In the genomic region with DNA sequence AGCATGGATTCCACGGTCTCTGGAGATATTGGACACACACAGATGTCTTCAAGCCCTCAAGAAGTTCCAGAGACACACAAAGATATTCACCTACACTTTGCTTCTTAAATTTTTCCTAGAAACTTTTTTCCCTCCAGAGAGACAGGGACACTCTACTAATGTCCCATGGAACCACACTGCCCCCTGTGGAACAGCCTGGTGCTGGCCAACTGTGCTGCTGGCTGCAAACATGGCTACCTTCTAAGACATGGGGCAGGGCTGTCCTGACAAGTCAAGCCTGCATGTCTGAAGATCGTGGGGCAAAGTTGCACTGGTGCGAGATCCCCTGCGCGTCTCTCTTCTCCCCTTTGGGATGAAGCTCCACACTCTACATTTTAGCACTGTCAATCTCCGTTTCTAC, we compare ENCODE assay signal across 8 mouse cellular contexts.
A peak's percentile ranks its signal among the peaks of the same experiment; 100 is the strongest.
DNase-seq lines count a peak whose midpoint lies in the region; ATAC-seq and TF ChIP-seq lines count a peak whose summit lies in the region.

No protein-coding gene starts in this region.

- H3K4me1 ChIP-seq in CH12.LX (ENCODE audit: control insufficient read depth in 1 of 2, insufficient read depth in 2 of 2): peaks cover 0 to 16% of the 10 kb centered on the region in 2 experiments; a peak in 2 of 4 replicates
- peaks cover 36% of the 10 kb centered on the region for H3K4me1 ChIP-seq in embryonic facial prominence, embryonic 10.5 days
- peaks cover 52% of the 10 kb centered on the region for H3K4me1 ChIP-seq in heart, embryonic 13.5 days
- H3K4me1 ChIP-seq in lung, adult 2 months (ENCODE audit: control insufficient read depth, insufficient read depth, low read length): no peaks in the 10 kb centered on the region

- TF ChIP-seq RAD21 in CH12.LX (IDR thresholded peaks at IDR 0.05; ENCODE audit: low read depth, low read length): peak; percentile 90

- H3K36me3 ChIP-seq in CH12.LX (replicated peaks in 1 of 2; ENCODE audit: control insufficient read depth in 1 of 2, insufficient read depth in 1 of 2, low read length in 1 of 2): no peaks in the 10 kb centered on the region
- peaks cover under 1% of the 10 kb centered on the region; the same call in 1 of the 2 replicates for H3K36me3 ChIP-seq in embryonic facial prominence, embryonic 10.5 days (replicated peaks)
- 0 out of 2 replicates have a peak, but pooled peaks cover 4% of the 10 kb centered on the region for H3K36me3 ChIP-seq in heart, embryonic 13.5 days

- H3K9ac ChIP-seq in CH12.LX (ENCODE audit: insufficient read depth, low read depth): 0 out of 2 replicates have a peak overlapping the region, but pooled peaks have one; percentile 28
- H3K9ac ChIP-seq in heart, embryonic 13.5 days: peak overlapping the region; percentile 52; the same call in 1 of the 2 replicates

- peaks cover 4% of the 10 kb centered on the region for H3K9me3 ChIP-seq in CH12.LX (replicated peaks; ENCODE audit: low read length)
- no peaks in the 10 kb centered on the region for H3K9me3 ChIP-seq in embryonic facial prominence, embryonic 10.5 days
- no peaks in the 10 kb centered on the region for H3K9me3 ChIP-seq in heart, embryonic 13.5 days

- peak overlapping the region; percentile 65; the same call in 1 of the 2 replicates for H3K4me2 ChIP-seq in CH12.LX (ENCODE audit: insufficient read depth, low read depth, poor library complexity, severe bottlenecking)
- peak overlapping the region; percentile 52 for H3K4me2 ChIP-seq in heart, embryonic 13.5 days

- no peaks in the 10 kb centered on the region for H3K79me2 ChIP-seq in CH12.LX (replicated peaks; ENCODE audit: control insufficient read depth, extremely low read depth, insufficient read depth, poor library complexity, severe bottlenecking)

- H3K4me3 ChIP-seq in CH12.LX (replicated peaks in 1 of 3; ENCODE audit: low read depth in 2 of 3, low read length in 2 of 3, poor library complexity in 1 of 3): no peak overlapping the region
- H3K4me3 ChIP-seq in embryonic facial prominence, embryonic 10.5 days: no peak overlapping the region
- H3K4me3 ChIP-seq in heart, embryonic 13.5 days: no peak overlapping the region
- no peak overlapping the region for H3K4me3 ChIP-seq in lung, adult 2 months (replicated peaks; ENCODE audit: extremely low read depth, low read depth, low read length)

- TF ChIP-seq CTCF in CH12.LX (conservative IDR thresholded peaks at IDR 0.05 in 1 of 2, IDR thresholded peaks at IDR 0.05 in 1 of 2; ENCODE audit: low read depth in 2 of 2, low read length in 2 of 2): peak in 1 of 2 experiments; percentile 92; a peak in 3 of 4 replicates
- TF ChIP-seq CTCF in lung, adult 2 months (IDR thresholded peaks at IDR 0.05; ENCODE audit: insufficient read depth, low read length): peak; percentile 72

- no peak for TF ChIP-seq POLR2A in CH12.LX (IDR thresholded peaks at IDR 0.05; ENCODE audit: low read depth, low read length)
- TF ChIP-seq POLR2A in lung, adult 2 months (IDR thresholded peaks at IDR 0.05; ENCODE audit: borderline replicate concordance, extremely low read depth, low read depth, low read length): no peak

- dilution Hi-C loops in CH12.LX (cut with MboI; ENCODE audit: extremely low pct_ligation_motif_present, extremely low pct_unique_long_range_greater_than_20kb, low sequenced_read_pairs): no loop called here

- no peak for TF ChIP-seq EP300 in CH12.LX (IDR thresholded peaks at IDR 0.05; ENCODE audit: low read length)

- 70% methylated on average over 6 of the region's 6 CpGs for WGBS in embryonic facial prominence, embryonic 10.5 days
- WGBS in heart, embryonic 13.5 days: 47% methylated on average over 6 of the region's 6 CpGs
- WGBS in large intestine, adult 2 months: 39% methylated on average over 6 of the region's 6 CpGs
- WGBS in lung, adult 2 months: 51% methylated on average over 6 of the region's 6 CpGs

- peak; percentile 51 for DNase-seq in CH12.LX (ENCODE audit: extremely low read depth)
- peak; percentile 89 for DNase-seq in adrenal gland, postnatal 10 days
- peak; percentile 80 for DNase-seq in embryonic facial prominence, embryonic 10.5 days (ENCODE audit: low spot score)
- peak; percentile 61 for DNase-seq in large intestine, adult 2 months (ENCODE audit: low read depth, low spot score)
- peak; percentile 54 for DNase-seq in lung, adult 2 months
- DNase-seq in right cerebral cortex, postnatal 4 days: peak; percentile 74
- DNase-seq in B cell, adult 2 months: no peak

- no peak for ATAC-seq in heart, embryonic 13.5 days (ENCODE audit: extremely low read depth, insufficient number of reproducible peaks, low FRiP score, low TSS enrichment)

- no peaks in the 10 kb centered on the region for H3K27me3 ChIP-seq in CH12.LX (replicated peaks)
- no peaks in the 10 kb centered on the region for H3K27me3 ChIP-seq in embryonic facial prominence, embryonic 10.5 days (replicated peaks; ENCODE audit: low read depth, poor library complexity, severe bottlenecking)
- H3K27me3 ChIP-seq in heart, embryonic 13.5 days (replicated peaks): no peaks in the 10 kb centered on the region

- no peak overlapping the region for H3K27ac ChIP-seq in CH12.LX (ENCODE audit: insufficient read depth, low read depth)
- H3K27ac ChIP-seq in embryonic facial prominence, embryonic 10.5 days (replicated peaks): peak overlapping the region; percentile 51
- H3K27ac ChIP-seq in heart, embryonic 13.5 days (replicated peaks): peak overlapping the region; percentile 53

- in situ Hi-C loops in CH12.LX (cut with MboI; ENCODE audit: low pct_ligation_motif_present, low pct_unique_long_range_greater_than_20kb, low sequenced_read_pairs): loop anchor here (10.0 kb wide), 1 partner anchor 168 kb away; a partner anchor contains a TSS

TF ChIP-seq in CH12.LX, 34 proteins besides CTCF, POLR2A, EP300 and RAD21:
- TF ChIP-seq BHLHE40 (IDR thresholded peaks at IDR 0.05; ENCODE audit: low read depth, low read length): no peak
- no peak for TF ChIP-seq MEF2A (IDR thresholded peaks at IDR 0.05; ENCODE audit: borderline replicate concordance, low read depth, low read length)
- no peak for TF ChIP-seq UBTF (IDR thresholded peaks at IDR 0.05; ENCODE audit: low read depth, low read length)
- TF ChIP-seq SIN3A (IDR thresholded peaks at IDR 0.05; ENCODE audit: low read length): no peak; the same call in 1 of the 2 replicates
- TF ChIP-seq TBP (conservative IDR thresholded peaks at IDR 0.05; ENCODE audit: low read depth, low read length): no peak
- no peak for TF ChIP-seq ZMIZ1 (IDR thresholded peaks at IDR 0.05; ENCODE audit: low read depth, low read length)
- 0 out of 2 replicates have a peak, but pooled peaks have one; percentile 39 for TF ChIP-seq IRF4 (IDR thresholded peaks at IDR 0.05; ENCODE audit: low read depth, low read length)
- TF ChIP-seq PAX5 (IDR thresholded peaks at IDR 0.05; ENCODE audit: low read length): no peak
- no peak for TF ChIP-seq JUND (conservative IDR thresholded peaks at IDR 0.05; ENCODE audit: low read depth, low read length)
- no peak for TF ChIP-seq ZKSCAN1 (IDR thresholded peaks at IDR 0.05; ENCODE audit: borderline replicate concordance, low read depth, low read length)
- no peak for TF ChIP-seq KAT2A (IDR thresholded peaks at IDR 0.05; ENCODE audit: insufficient replicate concordance, low read length)
- TF ChIP-seq POLR2AphosphoS2 (IDR thresholded peaks at IDR 0.05; ENCODE audit: low read depth, low read length): no peak
- no peak for TF ChIP-seq JUN (IDR thresholded peaks at IDR 0.05; ENCODE audit: insufficient read depth, low read depth, low read length)
- peak; percentile 58; the same call in 1 of the 2 replicates for TF ChIP-seq NELFE (IDR thresholded peaks at IDR 0.05; ENCODE audit: low read depth, low read length)
- TF ChIP-seq E2F4 (IDR thresholded peaks at IDR 0.05; ENCODE audit: insufficient replicate concordance, low read depth, low read length): no peak
- no peak for TF ChIP-seq CHD2 (IDR thresholded peaks at IDR 0.05; ENCODE audit: low read length)
- peak; percentile 56; the same call in 1 of the 2 replicates for TF ChIP-seq ZC3H11A (IDR thresholded peaks at IDR 0.05; ENCODE audit: low read depth, low read length)
- TF ChIP-seq NRF1 (IDR thresholded peaks at IDR 0.05; ENCODE audit: low read depth, low read length): 0 out of 2 replicates have a peak, but pooled peaks have one; percentile 20
- no peak for TF ChIP-seq MYC (IDR thresholded peaks at IDR 0.05; ENCODE audit: low read depth, low read length)
- TF ChIP-seq TCF12 (IDR thresholded peaks at IDR 0.05; ENCODE audit: low read depth, low read length): peak; percentile 53
- TF ChIP-seq MAX (IDR thresholded peaks at IDR 0.05; ENCODE audit: low read length): 0 out of 2 replicates have a peak, but pooled peaks have one; percentile 17
- TF ChIP-seq HCFC1 (IDR thresholded peaks at IDR 0.05; ENCODE audit: low read depth, low read length): no peak
- no peak for TF ChIP-seq ZNF384 (IDR thresholded peaks at IDR 0.05; ENCODE audit: low read depth, low read length)
- no peak for TF ChIP-seq MAFK (IDR thresholded peaks at IDR 0.05; ENCODE audit: insufficient replicate concordance, low read length)
- no peak for TF ChIP-seq CHD1 (IDR thresholded peaks at IDR 0.05; ENCODE audit: low read depth, low read length)
- no peak for TF ChIP-seq USF1 (IDR thresholded peaks at IDR 0.05; ENCODE audit: low read depth, low read length)
- no peak for TF ChIP-seq MAZ (IDR thresholded peaks at IDR 0.05; ENCODE audit: low read depth, low read length)
- no peak for TF ChIP-seq ELF1 (IDR thresholded peaks at IDR 0.05; ENCODE audit: low read depth, low read length)
- no peak for TF ChIP-seq GABPA (IDR thresholded peaks at IDR 0.05; ENCODE audit: insufficient replicate concordance, low read depth, low read length)
- no peak for TF ChIP-seq ETS1 (conservative IDR thresholded peaks at IDR 0.05; ENCODE audit: low read depth, low read length)
- peak; percentile 82 for TF ChIP-seq SMC3 (IDR thresholded peaks at IDR 0.05; ENCODE audit: low read depth, low read length)
- TF ChIP-seq MXI1 (IDR thresholded peaks at IDR 0.05; ENCODE audit: low read depth, low read length): no peak
- TF ChIP-seq USF2 (conservative IDR thresholded peaks at IDR 0.05; ENCODE audit: low read depth, low read length): no peak
- no peak for TF ChIP-seq RCOR1 (conservative IDR thresholded peaks at IDR 0.05; ENCODE audit: low read depth, low read length)

Comparison
In these comparisons a context has a peak if more than half of its experiments do, and no peak if none do; other contexts are left out.
1. DNase-seq: peak in CH12.LX (single experiment), adrenal gland, postnatal 10 days (single experiment), embryonic facial prominence, embryonic 10.5 days (single experiment), large intestine, adult 2 months (single experiment), lung, adult 2 months (single experiment) and right cerebral cortex, postnatal 4 days (single experiment); none in B cell, adult 2 months (0 of 2).